Mouse (Mus musculus): ENCODE measurements at regions not wholly inside any gene's neighbourhood (a gene's known extent, or its start where the extent isn't known, plus 50 kb on each side); places are given as distances from the start of the nearest gene placed in this dataset.

DNA sequence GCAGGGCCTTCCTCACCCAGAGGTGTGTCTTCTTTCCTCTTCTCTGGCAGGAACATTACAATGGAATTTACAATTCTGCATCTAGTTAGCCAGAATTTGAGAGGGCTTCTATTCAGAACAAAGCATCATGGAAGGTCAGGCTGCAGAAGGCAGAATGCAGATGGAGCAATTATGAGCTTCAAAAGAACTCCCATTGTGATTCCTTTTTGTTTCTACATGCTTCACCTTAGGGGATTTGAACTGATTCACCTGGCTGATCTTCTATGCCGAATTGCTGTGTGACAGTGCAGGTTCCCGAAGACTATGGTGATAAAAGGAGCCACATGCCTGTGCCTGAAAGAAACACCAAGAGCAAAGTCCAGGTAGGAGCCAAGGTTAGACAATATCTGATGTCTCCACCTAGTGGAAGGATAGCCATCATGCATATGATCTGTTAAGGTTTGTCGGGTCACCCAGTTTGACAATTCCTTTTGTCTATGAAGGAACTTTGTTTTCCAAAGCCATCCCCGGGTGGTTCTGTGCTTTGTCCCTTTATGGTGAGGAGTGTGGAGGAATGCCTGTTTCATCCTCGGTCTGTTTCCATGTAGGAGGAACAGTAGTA, 236.1 kb upstream of the Tmem185a start:
- TF ChIP-seq POLR2A (IDR thresholded peaks at IDR 0.05; ENCODE audit: extremely low read depth, insufficient read depth, low read length), result no peak
- TF ChIP-seq CTCF (IDR thresholded peaks at IDR 0.05; ENCODE audit: low read depth, low read length), result no peak

Measured in liver, adult 2 months (tissue).